Mouse (Mus musculus): ENCODE results near the gene Ankk1.

- no peak for TF ChIP-seq POLR2A (IDR thresholded peaks at IDR 0.05; ENCODE audit: extremely low read depth, insufficient read depth, low read length)
- no peak for TF ChIP-seq CTCF (IDR thresholded peaks at IDR 0.05; ENCODE audit: low read depth, low read length)
Observed at GRCm38 (mm10) chr9:49403711-49404110, 23.1 kb downstream of the Ankk1 start.
